Mouse (Mus musculus) heart, adult 8-10 months (tissue): ENCODE measurements at regions not wholly inside any gene's neighbourhood (a gene's known extent, or its start where the extent isn't known, plus 50 kb on each side); places are given as distances from the start of the nearest gene placed in this dataset.

ENCODE experiments used
- DNase-seq: peaks from one replicate; pipeline ENCODE4 v3.0.0; 2022; ENCODE audit warnings: low spot score

GRCm38 (mm10) chrX:145848937-145849783, 344.2 kb upstream of the Amot start:
- DNase-seq = peak; percentile 31

GRCm38 (mm10) chrX:145833106-145833505, 328.1 kb upstream of the Amot start:
- no peak for DNase-seq

- no peak for DNase-seq
These were observed 308.0 kb upstream of the Amot start for GRCm38 (mm10) chrX:145812995-145813394.
